Mouse (Mus musculus): Measurements from ENCODE around the gene Ccdc155.

Ccdc155 gene

DNA sequence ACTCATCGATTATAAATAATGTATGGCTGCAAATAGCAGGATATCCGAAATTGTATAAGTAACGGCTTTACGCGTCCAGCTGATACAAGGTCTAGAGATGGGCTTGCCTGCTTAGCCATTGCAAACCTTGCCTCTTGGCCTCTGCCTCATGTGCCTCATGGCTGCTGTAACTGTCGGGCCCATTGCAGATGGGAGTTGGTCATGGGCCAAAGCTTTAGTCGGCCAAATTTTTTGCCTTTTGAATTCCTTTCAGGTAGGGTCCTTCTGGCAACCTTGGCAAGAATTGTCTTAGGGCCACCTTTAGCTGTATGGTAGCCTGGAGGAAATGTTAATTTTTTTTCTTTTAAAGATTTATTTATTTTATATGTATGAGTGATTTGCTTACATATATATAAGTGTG lies 20.1 kb upstream of the Ccdc155 start:
- DNase-seq: peak in 1 of 2 experiments; percentile 33

DNA sequence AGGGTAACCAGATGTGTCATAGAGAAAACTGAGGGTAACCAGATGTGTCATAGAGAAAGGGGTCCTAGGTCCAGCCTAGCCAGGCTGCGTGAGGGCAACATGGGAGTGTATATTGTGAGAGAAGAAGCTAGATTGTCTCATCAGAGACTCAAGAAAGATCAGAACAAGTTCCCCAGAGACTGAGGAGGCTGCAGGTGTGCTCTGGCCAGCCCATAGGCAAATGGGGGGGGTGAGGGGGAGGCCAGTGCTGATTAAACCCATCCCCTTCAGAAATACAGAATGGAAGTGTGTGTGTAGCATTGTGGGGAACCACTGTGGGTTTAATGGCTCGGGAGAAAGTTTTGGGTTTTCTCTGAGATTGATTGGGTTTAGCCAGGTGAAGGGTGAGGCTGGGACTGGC lies 17.0 kb upstream of the Ccdc155 start:
- no peak for DNase-seq

DNA sequence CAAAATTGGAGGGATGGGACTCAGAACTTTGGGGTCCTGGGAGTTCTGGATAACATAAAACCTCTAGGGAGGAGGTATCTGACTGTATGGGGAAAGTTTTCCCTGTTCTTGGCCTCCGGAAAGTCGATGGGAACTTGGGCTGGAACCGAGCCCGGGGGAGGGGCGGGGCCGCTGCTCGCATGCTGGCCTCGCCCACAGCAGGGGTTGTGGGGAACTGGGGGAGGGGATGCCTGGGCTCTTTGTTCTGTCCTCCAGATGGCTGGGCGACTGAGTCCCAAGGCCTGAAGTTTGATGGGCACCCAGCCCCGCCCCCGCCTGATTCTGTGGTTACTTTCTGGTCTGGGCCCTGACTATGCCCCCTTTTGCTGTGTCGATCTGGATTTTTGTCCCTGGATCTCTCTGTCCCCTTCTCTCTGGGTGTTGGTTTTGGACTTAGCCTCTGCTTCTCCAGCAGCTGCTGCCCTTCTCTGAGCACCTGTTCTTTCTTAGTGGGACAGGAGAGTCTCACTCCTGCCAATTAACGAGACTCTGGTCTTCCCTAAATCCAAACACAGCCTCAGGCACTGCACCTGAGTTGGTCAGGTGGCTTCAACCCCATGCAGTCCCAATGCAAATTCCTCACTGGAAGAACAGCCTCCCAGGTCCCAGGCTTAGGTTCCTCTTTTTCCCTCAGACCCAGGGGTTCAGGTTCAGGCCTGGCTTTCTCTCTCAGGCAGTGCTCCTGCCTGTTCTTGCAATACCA lies 11.9 kb upstream of the Ccdc155 start:
- peak; percentile 64 to 77 for DNase-seq

DNA sequence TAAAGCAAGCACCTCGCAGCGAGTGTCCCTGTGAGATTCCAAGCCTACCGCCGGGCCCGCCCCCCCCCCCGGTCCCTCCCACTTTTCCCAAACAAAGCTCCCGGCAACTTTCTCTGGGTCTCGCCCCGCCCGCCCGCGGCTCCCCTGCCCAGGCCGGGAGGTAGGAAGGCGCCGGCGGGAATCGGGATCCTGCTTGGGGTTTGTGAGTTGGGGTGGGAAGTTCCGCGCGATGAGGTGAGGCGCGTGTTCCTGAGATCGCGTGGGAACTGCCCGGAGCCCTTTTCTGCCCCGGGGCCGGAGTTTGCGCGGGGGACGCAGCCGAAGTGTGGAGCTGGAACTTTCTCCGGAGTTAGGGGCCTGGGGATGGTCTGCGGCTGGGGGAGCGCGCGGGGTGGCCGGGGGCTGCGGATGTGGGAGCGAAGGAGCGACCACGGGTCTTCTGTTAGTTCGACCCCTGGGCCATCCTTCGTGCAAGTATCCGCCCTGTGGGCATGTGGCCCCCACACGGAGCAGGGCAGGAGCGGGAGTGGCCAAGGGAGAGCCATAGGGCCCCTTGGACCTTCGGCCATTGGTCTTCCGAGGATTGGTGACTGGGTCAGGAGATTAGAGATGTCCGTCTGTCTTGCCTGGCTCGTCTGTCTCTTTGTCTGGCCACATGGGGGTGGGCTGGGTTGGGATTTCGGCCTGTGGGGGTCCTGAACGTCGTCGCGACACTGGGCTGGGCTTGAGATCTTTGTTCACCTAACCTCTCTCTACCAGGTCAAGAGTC lies 11.2 kb upstream of the Ccdc155 start, which contains the start of gene Tead2:
TSS of gene Tead2 (plus strand) at position 81 of the 769 bp plus-strand sequence.
- DNase-seq: no peak

DNA sequence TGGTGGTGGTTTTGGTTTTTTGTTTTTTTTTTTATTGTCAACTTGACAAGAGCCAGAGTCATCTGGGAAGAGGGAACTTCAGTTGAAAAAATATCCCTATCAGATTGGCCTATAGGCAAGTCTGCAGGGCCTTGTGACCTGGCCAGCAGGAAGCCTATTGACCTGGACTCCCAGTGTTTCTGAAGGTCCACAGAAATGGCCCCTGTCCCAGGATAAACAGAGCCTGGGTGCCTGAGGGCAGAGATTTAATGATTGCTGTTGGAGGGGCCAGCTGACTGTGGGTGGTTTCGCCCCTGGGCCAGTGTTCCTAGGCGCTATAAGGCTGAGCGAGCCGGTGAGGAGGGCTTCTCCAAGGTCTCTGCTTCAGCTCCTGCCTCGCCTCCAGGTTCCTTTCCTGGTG lies 9.0 kb upstream of the Ccdc155 start:
- DNase-seq: no peak

DNA sequence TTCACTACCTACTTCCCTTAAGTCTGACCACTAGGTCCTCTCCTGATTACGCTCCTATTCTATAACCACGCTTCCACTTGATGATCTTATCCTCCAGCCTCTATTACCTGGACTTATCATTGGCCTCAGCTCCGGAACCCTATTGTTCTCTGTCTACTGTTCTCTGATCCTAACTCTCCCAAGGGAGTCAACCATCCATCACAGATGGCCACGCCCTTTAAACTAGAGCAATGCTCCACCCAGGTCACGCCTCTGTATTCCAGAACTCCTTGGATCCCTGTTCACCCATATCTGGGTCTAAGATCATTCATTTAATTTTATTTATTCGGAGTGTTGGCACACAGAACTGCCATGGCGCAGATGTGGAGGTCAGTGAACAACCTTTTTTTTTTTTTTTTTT lies 7.7 kb upstream of the Ccdc155 start:
- no peak for DNase-seq

DNA sequence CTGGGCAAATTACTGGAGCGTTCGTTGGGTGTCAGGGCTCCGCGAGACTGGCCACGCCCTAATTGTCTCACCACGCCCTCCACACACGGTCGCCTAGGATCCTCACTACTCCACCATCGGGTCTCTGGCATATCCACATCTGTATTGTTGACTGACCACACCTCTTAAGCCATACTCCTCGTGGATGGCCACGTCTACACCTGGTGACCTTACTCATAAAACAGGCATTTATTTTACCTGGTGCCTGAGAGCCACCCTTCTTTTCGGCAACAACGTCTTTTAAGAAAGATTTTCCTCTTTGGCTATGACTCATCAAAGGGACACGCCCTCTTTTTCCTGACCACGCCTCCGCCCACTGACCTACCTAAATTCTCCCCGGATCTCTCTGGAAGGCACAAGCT lies 7.2 kb upstream of the Ccdc155 start, which contains the start of gene Dkkl1:
TSS of gene Dkkl1 (minus strand) at position 297 of the 401 bp plus-strand sequence.
- no peak for DNase-seq

DNA sequence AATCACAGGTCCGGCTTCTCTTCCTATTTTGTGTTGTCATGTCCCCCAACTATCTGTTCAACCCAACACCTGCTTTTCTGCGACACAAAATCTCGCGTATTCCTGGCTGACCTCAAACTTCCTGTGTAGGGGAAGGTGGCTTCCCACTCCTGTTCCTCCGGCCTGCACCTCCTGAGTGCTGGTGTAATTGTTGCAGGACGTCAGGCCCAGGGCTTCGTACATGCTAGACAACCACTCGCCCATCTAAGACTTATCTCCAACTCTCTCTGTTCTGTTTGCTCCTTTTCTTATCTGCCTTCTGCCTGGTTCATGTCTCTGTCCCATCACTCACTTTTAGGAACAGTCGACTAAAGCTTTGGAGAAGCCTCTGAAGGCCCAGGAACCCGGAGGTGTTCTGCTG lies 6.4 kb upstream of the Ccdc155 start:
- DNase-seq: no peak

DNA sequence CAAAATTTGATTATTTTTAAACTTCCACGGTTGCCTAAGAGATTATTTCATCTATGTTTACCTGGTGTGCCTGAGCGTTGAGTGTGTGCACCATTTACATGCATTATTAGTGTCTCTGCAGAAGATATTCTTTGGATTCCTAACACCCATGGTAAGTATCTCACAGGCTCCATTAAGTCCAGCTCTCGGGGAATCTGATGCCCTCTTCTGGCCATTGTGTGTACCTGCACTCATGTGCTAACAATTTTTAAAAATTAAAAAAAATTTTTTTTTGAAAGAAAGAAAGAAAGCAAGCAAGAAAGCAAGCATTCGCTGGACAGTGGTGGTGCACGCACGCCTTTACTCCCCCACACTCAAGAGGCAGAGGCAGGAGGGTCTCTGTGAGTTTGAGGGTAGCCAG lies 3.6 kb upstream of the Ccdc155 start:
- DNase-seq: no peak

DNA sequence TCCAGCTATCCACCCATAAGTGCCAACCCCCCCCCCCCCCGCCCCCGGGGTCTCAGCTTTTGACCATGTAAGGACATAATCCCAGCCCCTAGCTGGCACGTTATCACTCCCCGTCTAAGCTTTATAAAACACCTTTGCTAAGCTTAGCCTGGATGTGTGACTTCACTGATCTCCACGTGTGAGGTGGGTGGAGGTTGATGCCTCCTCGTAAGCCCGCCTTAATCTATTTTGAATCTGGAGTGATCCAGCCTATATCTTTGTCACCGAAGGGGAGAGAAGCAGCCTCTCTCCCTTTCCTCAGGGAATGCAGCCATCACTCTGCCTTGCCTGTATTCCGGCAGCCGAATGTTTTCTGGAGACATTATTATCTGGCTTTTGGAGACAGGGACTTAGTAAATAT lies 2.0 kb downstream of the Ccdc155 start:
- DNase-seq: no peak

DNA sequence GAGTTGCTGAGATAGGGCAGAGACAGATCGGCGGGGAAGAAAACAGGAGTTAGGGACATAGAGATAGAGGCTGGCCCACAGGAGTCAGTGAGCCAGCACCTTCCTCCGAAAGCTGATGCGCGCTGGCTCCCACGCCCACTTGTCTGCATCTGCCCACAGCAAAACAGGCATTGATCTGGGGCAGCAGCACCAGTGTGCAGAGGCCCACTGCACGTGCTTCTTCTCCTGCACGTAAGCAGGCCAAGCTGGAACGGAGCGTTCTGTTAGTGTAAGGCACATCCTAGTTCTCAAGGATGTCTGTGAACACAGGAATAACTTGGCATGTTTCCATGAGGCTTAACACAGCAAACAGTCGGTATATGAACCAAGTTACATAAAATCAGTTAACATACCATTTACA lies 5.7 kb downstream of the Ccdc155 start:
- peak in 1 of 2 experiments; percentile 32 for DNase-seq

DNA sequence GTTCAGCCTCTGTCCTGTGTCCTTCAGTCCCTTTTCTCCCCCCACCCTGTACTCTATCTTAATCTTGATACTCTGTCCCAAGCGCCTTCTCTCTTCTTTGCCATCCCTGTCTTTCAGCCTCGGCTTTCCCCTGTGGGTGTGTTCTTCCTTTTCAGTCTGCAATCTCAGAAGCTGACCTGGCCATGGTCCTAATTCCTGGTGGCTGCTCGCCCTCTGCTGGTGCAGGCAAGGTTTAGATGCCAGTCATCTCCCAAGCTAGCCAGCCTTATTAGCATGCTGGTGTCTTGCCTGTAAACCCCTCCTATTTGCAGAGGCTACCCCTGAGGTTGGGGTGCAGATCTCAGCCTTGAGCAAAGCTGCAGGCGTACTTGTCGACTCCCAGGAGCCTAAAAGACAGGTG lies 6.3 kb downstream of the Ccdc155 start:
- DNase-seq: peak; percentile 95 to 96

DNA sequence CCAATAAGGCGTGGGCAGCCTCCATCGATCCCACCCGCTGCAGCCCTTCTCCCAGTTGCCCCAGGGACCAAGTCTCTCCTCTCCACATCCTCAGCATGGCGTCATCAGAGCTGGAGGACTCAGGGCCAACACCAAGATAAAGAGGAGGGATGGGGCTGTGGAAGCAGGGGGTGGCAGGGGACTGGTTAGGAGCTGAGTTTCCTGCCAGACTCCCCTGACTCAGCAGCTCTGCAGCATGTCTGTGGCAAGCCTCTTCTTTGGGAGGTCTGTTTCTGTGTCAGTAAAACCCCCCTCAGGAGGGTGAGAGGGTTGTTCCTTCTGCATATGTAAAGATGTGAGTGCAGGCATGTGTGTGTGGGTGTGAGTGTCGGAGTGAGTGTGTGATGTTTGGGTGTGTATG lies 7.7 kb downstream of the Ccdc155 start:
- no peak for DNase-seq

DNA sequence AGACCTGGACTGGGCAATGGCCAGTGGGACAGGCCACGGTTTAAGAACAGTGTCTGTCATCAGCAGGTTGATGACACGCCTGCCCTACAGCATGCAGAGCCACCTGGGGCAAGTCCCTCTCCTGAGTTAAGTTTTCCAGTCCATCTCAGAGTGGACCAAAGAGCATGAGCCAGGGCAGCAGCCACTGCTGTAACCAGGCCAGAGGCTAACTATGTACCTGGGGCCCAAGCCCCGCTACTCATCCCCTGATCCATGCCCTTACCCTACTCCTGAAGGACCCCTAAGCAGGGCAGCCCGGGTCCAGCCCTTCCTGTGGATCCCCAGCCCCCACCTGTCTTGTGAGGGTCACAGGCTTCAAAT lies 8.5 kb downstream of the Ccdc155 start:
- no peak for DNase-seq

DNA sequence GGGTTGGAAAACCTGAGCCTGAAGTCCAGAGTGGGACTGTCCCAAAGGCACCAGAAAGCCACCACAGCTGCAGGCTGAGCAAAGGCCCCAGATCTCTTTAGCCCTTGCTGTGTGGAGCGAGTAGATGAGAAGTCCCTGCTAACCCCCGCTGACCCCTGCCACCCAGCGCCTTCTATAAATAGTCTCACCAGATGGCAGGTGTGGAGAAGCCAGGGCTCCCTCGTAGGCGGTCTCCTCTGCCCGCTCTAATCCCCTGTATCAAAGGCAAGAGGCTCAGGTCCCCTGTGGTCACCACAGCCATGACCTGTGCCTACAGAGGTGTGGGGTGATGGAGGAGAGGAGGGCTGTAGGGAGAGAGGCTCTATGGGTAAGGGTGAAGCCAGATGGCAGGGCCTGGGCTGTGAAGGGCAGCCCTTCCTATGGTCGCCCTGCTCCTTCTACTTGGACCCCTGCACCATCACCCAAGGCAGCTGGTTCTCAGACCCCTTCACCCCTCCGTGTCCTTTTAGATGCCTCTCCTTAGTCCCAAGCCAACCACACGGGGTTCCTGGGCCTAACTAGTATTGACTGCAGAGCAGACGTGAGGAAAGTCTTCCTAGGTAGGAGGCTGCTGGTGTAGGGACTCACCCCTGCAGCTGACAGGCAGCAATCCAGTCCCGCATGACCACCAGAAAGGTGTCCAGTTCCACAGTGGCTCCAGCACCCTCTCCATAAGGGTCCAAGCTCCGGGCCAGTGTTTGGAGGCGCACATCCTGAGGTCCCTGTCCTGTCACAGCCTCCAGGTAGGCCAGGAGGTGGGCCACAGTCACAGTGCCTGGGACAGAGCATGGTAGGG lies 9.1 kb downstream of the Ccdc155 start:
- peak; percentile 58 to 68 for DNase-seq

DNA sequence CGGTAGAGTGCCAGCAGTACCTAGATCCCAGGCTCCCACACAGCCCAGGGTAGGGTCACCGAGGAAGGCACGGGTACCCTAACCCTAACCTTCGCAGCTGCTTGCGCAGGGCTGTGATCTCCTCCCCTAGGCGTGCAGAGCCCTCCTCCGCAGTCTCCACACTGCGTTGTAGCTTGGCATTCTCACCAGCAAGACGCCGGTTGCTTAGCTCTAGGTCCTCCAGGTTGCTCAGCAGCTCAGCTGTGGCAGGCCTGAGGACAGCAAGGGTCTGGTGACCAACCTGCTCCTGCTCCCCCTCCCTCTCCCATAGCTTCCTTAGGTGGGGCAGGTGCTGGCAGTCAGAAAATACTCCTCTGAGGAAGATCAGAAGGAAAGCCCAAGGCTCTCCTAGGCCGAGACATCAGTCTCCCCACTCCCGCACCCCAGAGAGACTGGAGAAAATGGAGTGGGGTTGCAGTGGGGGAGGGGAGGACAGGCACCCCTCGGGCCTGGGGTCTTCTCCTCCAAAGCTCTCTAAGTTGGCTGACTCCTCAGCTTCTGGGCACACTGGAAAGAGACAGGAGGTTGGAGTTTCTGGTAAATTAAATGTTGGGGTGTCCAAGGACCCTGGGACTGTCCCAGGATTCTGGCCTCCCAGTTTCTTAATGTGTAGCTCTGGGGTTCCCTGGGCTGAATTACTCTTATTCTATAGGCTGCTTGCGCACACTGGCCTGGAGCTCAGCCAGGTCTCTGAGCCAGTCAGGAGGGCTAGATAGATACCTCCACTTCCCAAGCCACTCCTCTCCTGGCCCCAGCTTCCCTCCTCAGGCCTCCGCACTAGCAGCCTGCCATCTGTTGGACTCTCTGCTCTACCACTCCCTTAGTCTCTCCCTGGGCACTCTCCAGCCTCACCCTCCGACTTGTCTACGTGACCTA lies 10.6 kb downstream of the Ccdc155 start:
- peak; percentile 69 to 73 for DNase-seq

DNA sequence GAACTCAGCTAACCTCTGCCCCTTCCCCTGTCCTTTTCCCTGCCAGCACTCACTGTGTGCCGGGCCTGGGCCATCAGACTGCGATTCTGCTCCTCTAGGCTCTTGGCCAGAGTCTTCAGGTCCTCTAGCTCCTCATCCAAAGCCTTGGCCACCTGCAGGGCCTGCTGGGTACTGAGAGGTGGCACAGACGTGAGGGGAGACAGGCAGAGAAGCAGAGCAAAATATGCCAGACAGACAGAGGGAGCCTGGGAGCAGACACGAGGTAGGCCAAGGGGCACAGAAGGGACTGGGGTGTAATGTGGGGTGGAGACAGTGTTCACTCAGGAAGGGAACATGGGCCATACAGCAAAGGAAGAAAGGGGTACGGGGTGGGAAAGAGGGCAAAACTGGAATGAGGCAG lies 11.3 kb downstream of the Ccdc155 start:
- DNase-seq: peak; percentile 79 to 80

DNA sequence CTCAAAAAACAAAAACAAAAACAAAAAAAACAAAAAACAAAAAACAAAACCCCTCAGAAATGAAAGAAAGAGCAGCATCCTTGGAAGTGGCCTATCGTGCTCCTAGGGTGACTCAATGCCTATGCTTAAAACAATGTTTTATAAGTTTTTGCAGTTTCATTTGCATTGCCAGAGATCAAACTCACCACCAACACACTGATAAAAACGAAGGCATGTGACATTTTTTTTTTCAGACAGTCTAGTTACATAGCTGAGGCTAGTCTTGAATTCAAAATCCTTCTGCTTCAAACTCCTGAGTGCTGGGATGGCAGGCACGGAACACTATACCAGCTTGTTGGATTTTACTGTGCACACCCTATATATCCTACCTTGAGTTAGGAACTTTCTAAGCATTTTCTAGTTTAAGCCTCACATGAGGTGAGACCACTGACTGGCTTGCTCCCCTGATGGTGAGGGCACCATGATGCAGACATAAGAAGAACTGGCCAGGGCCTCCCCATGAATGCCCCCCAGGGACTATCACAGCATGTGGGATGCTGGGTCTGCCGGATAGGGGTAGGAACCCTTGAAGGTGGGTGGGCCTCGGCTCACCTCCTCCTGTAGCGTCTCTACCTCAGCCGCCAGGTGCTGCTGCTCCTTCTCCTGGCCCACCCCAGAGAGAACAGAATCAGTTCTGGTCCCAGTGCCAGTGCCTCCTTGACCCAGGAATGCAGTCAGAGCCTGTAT lies 11.9 kb downstream of the Ccdc155 start:
- DNase-seq: peak; percentile 49 to 58

DNA sequence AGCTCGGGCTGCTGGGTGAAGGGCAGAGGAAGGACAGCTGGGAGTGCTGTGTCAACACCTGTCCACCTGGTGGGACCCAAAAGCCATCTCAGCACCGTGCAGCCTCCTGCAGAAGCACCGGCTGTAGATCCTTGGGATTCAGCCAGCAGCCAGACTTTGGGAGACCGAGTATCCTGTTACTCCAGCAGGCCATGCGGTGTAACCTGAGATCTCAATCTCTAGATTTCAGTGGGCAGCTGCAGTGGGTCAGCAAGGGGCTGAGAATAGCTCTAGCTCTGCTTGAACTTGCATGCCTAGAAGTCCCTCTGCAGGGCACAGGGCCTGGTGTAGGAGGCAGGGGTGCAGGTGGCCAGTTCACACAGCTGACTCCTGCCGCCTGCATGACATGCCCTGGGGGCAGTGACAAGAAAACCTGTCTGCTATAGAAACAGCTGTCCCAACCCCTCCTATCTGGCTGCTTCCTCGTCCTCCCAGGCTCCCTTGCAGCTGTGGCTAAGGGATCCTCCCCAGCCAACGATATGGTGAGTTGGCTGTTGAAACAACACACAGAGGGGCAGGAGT lies 12.8 kb downstream of the Ccdc155 start:
- DNase-seq: peak; percentile 85 to 92

DNA sequence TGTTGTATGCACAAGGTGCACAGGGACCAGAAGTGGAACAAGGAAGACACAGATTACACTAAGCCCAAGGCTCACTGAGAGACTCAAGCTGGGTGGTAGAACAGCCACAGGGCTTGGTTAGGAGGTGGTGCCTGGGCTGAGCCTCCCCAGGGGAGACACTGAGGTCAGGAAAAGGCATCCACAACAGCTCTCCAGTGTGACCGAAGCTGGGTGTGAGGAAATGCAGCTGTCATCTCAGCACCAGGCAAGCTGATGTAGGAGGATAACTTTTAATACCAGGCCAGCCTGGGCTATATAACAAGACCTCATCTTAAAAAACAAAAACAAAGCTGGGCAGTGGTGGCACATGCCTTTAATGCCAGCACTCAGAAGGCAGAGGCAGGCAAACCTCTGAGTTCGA lies 13.5 kb downstream of the Ccdc155 start:
- peak in 1 of 2 experiments; percentile 28 for DNase-seq

DNA sequence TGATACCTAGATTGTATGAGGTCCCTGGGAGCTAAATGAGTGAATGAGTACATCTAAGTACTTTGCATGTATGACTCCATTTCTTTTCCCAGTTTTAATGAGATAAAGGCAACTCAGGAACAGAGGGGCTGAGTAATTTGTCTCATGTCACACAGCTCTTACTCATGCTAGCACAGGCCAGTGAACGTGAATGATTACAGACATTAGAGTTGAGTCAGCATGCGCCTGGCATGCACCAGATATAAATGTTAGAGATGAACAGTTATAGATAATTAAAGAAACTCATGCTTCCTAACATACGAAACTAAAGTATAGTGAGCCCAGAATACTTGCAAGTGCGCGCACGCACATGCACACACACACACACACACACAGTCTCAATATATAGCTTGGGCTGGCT lies 14.5 kb downstream of the Ccdc155 start:
- DNase-seq: no peak

Data from cerebellum, postnatal 14 days (tissue).